Mouse (Mus musculus): ENCODE data around the gene Smap1. TPM values are rescaled to one million over a fixed set of nuclear protein-coding genes. Genes with fewer than 3 reads are reported as not detected.

Smap1 gene
- polyA plus RNA-seq, 1 experiment: 58.3 TPM

DNA sequence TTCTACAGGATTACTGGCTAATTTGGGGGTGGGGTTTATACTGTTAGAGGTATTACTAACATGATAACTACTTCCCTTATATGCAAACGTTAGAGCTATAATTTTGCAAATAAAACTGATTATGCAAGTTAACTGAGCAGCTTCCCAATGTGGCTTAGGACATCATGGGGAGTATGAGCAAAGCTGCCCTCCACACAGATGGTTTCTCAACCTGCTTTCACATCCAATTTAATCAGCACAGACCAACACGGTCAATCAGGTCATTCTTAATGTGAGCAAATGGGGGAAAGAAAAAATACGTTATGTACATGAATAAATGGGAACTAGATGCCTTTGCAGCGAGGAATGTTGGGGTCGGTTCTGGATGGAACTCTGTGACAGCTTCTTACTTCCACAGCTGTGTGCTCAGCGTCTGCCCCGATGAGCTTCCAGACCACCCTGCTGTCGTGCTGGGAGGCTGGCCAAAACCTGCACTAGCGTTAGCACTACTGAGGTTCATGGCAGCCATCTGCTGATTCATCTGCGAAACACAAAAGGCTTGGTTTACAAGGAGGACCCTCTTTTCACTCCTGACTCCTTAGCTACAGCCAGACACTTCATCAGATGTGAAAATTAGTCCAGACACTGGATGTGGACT is 76.0 kb downstream of the Smap1 start:
- 72% methylated on average over 10 of the region's 10 CpGs for WGBS
- DNase-seq (ENCODE audit: low read depth, low spot score): no peak

DNA sequence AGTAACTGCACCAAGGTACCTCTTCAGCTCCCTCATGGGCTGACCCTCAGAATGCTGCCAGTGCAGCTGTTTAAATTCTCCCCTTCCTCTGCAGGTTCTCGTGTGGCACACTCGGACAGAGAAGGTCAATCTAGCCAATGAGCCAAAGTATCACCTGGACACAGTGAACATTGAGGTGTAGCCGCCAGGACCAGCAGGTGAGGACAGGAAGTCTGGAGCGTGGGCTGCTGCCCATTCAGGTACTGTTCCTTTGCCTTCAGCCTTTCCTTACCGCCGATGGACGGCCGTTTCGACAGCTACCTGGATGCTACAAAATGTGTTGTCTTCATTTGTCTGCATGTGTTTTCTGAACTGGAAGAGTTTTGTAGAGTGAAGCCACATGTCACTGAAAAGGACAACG is 77.1 kb downstream of the Smap1 start:
- DNase-seq (ENCODE audit: low read depth, low spot score): no peak
- 88% methylated on average over 10 of the region's 10 CpGs for WGBS

DNA sequence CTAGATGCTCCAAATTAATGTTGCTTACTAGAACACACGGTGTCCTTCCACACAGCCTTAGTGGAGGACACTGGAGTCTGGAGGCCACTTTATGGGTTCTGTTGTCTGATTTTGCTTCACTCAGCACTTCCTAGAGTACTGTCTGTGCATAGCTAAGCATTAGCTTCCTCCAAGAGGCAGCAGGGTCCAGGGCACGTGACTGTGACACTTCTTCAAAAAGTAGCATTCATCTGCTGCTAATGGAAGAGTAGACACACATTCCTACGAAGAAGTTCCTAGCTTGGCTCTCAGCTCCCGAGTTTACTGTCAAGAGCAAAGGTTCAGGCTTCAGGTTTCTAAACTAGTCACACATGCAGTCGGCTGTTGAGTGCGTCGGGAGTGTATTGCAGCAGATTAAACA is 78.3 kb downstream of the Smap1 start:
- no peak for DNase-seq (ENCODE audit: low read depth, low spot score)
- WGBS: 81% methylated on average over 7 of the region's 7 CpGs

DNA sequence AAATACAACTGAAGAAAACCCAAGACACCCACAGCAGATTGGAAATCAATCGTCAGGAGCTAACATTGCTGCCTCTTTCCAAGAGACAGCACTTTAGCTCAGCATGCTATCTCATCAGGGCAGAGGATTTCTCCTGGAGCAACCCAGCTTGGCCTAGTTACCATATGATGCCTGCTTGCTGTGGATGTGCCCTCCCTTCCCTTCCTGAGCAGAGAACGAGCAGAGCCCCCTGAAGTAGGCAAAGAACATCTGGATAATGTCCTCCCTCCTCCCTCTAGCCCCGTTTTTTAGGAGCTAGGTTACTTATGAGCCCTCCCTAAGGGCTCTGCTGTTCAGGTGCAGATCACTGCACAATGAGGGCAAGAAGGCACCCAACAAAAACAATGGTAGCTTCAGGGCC is 79.5 kb downstream of the Smap1 start:
- WGBS: 82% methylated on average over 3 of the region's 3 CpGs

DNA sequence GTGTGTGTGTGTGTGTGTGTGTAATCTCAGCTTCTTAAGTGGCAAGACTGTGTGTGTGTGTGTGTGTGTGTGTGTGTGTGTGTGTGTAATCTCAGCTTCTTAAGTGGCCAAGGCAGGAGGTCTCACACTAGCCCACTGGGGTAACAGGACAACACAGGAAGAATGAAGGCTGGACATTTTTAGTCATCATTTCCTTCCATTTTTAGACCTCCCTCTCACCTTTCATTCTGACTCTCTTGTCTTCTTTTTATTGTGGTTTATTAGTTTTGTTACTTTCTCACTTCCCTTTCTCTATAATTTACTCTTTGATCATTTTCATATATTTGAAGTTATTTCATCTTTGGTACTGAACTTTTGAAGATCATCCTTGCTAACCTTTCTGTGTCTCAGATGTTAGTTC is 81.2 kb downstream of the Smap1 start:
- DNase-seq (ENCODE audit: low read depth, low spot score): no peak

More for the DNA sequence above, 79.5 kb downstream of the Smap1 start:
- no peak for DNase-seq (ENCODE audit: low read depth, low spot score)

DNA sequence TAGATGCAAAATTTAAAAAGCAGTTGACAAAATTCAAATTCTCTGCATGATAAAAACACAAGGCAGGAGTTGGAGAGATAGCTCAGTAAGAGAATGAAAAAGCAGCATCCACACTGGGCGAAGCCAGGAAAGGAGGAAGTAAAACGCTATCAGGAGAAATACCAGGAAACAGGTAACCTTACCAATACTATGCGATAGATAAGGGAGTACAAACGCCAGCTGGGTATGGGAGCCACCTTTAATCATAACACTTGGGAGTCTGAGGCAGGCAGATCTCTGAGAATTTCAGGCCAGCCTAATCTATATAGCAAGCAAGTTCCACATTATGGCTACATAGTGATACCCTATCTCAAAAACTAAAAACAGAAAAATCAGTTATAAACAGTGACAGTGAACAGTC is 85.5 kb downstream of the Smap1 start:
- WGBS: 49% methylated on average over 4 of the region's 4 CpGs
- DNase-seq (ENCODE audit: low read depth, low spot score): no peak

DNA sequence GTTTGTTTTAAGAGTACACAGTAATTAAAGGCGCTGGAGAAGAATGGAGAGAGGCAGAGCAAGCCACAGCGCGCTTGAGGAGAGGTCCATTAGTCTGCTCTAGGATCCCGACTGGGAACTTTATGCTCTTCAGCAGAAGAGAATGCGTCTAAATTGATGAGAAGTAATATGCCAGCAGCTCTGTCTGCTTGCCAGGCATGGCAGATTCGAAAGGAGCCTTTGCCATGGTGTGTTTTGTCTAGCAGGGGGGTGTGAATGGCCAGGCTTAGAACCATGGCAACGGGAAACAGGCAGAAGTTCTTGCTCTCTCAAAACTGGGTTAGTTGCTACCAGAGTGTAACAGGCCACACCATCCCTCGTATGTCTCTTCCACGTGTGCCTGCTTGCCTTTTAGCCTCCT is 87.3 kb downstream of the Smap1 start:
- WGBS: 55% methylated on average over 9 of the region's 9 CpGs
- DNase-seq (ENCODE audit: low read depth, low spot score): no peak

DNA sequence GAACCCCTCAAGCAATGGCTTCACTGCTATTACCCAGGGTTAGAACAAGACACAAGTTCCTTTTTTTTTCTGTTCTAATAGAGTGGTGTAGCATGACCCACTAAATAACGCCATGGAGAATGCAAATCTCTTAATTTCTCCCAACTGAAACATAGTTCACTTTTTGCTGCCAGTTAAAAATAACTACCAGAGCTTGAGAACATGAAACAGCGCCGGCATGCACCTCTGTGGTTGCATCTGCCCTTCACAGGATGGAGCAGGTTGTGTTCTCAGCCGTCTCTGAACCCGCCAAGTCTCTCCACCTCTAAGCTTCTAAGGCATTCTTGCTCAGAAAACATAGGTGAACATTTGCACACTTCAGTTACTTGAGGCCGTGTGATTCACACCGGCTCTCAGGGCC is 87.9 kb downstream of the Smap1 start:
- 69% methylated on average over 7 of the region's 7 CpGs for WGBS

DNA sequence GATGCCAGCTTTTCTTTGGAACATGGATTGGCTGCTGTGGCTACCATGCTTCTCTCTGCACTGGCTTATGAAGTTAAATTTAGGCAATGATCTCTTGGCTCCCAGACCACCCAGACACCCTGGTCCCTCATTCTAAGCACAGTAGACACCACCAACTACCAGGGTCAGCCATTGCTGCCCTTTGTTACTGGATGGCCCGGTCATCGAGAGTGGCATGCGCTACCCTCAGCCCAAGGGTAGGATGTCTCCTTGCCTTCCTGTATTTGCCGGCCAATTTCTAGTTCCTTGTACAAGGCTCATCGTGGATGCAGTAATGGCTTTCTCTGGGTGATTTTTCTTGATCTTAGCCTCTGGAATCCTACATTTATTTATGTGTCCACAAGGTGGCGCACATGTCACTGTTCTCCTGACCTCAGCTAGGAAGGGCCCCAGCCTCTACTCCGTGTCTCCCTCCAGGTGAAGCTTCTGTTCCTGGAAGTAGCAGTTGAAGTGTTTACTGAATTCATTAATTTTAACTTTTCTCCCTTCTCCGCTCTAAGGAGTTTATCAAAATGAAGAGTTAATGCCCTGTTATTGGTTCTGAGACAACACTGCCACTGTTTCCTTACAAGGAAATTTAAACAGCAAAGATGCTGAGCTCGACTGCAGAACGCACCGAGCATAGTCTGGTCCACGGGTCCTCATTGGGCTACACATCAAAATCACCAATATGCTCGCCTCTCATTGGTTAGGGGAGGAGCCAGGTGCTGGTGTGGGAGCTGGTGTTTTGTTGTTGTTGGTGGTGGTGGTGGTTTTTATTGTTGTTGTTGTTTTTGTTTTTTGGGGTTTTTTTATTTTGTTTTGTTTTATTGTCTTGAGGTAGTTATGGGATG is 95.0 kb downstream of the Smap1 start:
- peak; percentile 25 for DNase-seq (ENCODE audit: low read depth, low spot score)
- 29% methylated on average over 13 of the region's 13 CpGs for WGBS

More for the DNA sequence above, 87.9 kb downstream of the Smap1 start:
- no peak for DNase-seq (ENCODE audit: low read depth, low spot score)

DNA sequence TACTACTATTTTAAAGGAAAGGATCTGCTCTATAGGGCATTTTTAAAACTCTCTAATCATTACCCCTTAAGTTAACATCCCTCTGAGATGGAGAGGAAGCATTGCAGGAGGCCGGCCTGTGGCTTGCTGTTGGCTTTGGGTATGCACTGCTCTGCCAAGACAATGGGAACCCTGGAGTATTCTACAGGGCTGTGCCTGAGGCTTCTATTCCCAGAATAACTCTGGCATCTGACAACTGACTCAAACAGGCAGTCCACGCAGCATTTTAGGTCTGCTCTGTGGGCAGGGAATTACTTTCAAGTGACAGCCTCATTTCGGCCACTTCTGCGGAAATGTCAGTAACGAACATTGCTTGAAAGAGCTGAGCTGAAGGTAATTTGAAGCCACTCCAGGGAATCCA is 100.5 kb downstream of the Smap1 start:
- WGBS: 83% methylated on average over 5 of the region's 5 CpGs
- DNase-seq (ENCODE audit: low read depth, low spot score): no peak

DNA sequence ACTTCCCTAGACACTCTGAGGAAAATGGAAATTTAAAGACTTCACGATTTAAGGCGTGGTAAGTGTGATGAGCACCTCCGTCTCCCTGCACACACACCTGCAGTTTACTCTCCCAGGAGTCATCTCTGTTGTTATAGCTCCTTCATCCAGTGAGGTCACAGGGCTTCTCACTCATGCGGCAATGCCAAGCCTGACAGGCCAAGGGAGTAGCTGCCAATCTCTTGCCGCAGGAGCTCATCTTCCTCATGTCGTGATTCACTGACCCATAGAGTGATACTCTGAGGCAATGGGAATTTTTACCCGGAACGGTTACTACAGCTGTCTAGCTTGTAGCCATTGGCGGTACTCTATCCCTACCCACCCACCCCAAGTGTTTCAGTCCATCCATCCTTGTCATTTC is 123.8 kb downstream of the Smap1 start:
- DNase-seq (ENCODE audit: low read depth, low spot score): no peak
- 81% methylated on average over 9 of the region's 9 CpGs for WGBS

Other genes starting within 250 kb of the Smap1 start
- gene B3gat2, start 160.6 kb downstream of the Smap1 start, polyA plus RNA-seq (2012; rRNA removed): not detected in 2 replicates
- 9.3 and 10.4 TPM in 2 replicates for gene Sdhaf4, start 83.3 kb upstream of the Smap1 start, polyA plus RNA-seq (2012; rRNA removed)
- gene Fam135a, start 178.0 kb upstream of the Smap1 start, polyA plus RNA-seq (2012; rRNA removed): 8.7 and 12.9 TPM in 2 replicates

Measured in large intestine, adult 2 months (tissue).